Mouse (Mus musculus): ENCODE results near the gene Gm20817.
"Not testable (repeated sequence)": the region's sequence is repeated elsewhere in the genome, so short reads cannot be mapped to it uniquely, and the experiment has no call there.

Gm20817 gene

GRCm38 (mm10) chrY:68832628-68833027, at the start of gene Gm20817:
Gene Gm20817, minus strand, starts transcription at chrY:68832728.
- DNase-seq, result not testable (repeated sequence)

All from thymus, postnatal 4 days (tissue).